Mouse (Mus musculus) ES-Bruce4 (cell line): ENCODE measurements at regions not wholly inside any gene's neighbourhood (a gene's known extent, or its start where the extent isn't known, plus 50 kb on each side); places are given as distances from the start of the nearest gene placed in this dataset.

Experiments
- EP300 ChIP-seq: IDR thresholded peaks from 2 replicates; pipeline ENCODE4 v1.6.1; 2011; ENCODE audit warnings: low read depth, low read length; ENCODE audit not compliant: insufficient read depth
- POLR2A ChIP-seq: IDR thresholded peaks from one replicate; pipeline ENCODE4 v1.8.1; 2011; ENCODE audit warnings: low read length; ENCODE audit not compliant: insufficient read depth

GRCm38 (mm10) chr2:105612706-105613105 lies 56.0 kb upstream of the Pax6 start:
- TF ChIP-seq POLR2A (no peak), EP300 (no peak)
